Mouse (Mus musculus): Measurements from ENCODE around the gene Knstrn.

The Knstrn gene

GRCm38 (mm10) chr2:118899981-118900825 lies 86.4 kb downstream of the Knstrn start, which contains the start of gene Bahd1:
TSS of gene Bahd1 (plus strand) at chr2:118900377.
- peak; percentile 67 for DNase-seq (ENCODE audit: low spot score)

- no peak for DNase-seq (ENCODE audit: low spot score)
These were observed 87.0 kb downstream of the Knstrn start for GRCm38 (mm10) chr2:118900826-118901140.

GRCm38 (mm10) chr2:118901175-118902031 lies 87.6 kb downstream of the Knstrn start:
- peak; percentile 93 for DNase-seq (ENCODE audit: low spot score)

- peak; percentile 52 for DNase-seq (ENCODE audit: low spot score)
These were observed 88.5 kb downstream of the Knstrn start for GRCm38 (mm10) chr2:118902051-118903025.

- peak; percentile 76 for DNase-seq (ENCODE audit: low spot score)
These were observed 89.5 kb downstream of the Knstrn start for GRCm38 (mm10) chr2:118903333-118903741.
